Mouse (Mus musculus): ENCODE measurements at regions not wholly inside any gene's neighbourhood (a gene's known extent, or its start where the extent isn't known, plus 50 kb on each side); places are given as distances from the start of the nearest gene placed in this dataset.
A peak's percentile ranks its signal among the peaks of the same experiment; 100 is the strongest.

- Histone ChIP-seq H3K36me3 (ENCODE audit: control insufficient read depth, insufficient read depth, low read length) (no peaks in the 10 kb centered on the region), H3K4me1 (ENCODE audit: control insufficient read depth, insufficient read depth, low read length) (no peaks in the 10 kb centered on the region), H3K4me3 (ENCODE audit: low read depth, low read length) (no peak overlapping the region), H3K27ac (ENCODE audit: low read length) (no peak overlapping the region), H3K9me3 (replicated peaks; ENCODE audit: control insufficient read depth, low read length, poor library complexity, severe bottlenecking) (no peaks in the 10 kb centered on the region), H3K4me2 (ENCODE audit: low read length) (no peak overlapping the region), H3K27me3 (ENCODE audit: control insufficient read depth, insufficient read depth, low read depth, low read length) (no peaks in the 10 kb centered on the region), H3K9ac (ENCODE audit: low read depth, low read length) (no peak overlapping the region)
- WGBS: 23% methylated on average over 5 of the region's 5 CpGs
- no peak for ATAC-seq
These were observed 376.9 kb upstream of the Rgma start for GRCm38 (mm10) chr7:72998374-72998773.

GRCm38 (mm10) chr7:73019151-73019550, 356.2 kb upstream of the Rgma start:
- Histone ChIP-seq H3K36me3 (ENCODE audit: control insufficient read depth, insufficient read depth, low read length) (no peaks in the 10 kb centered on the region), H3K4me3 (ENCODE audit: low read depth, low read length) (no peak overlapping the region), H3K9ac (ENCODE audit: low read depth, low read length) (no peak overlapping the region), H3K27ac (ENCODE audit: low read length) (no peak overlapping the region), H3K4me2 (ENCODE audit: low read length) (no peak overlapping the region), H3K9me3 (replicated peaks; ENCODE audit: control insufficient read depth, low read length, poor library complexity, severe bottlenecking) (no peaks in the 10 kb centered on the region), H3K27me3 (ENCODE audit: control insufficient read depth, insufficient read depth, low read depth, low read length) (no peaks in the 10 kb centered on the region), H3K4me1 (ENCODE audit: control insufficient read depth, insufficient read depth, low read length) (peaks cover 3% of the 10 kb centered on the region; the same call in 1 of the 2 replicates)
- ATAC-seq: no peak
- 88% methylated on average over 3 of the region's 3 CpGs for WGBS

- 59% methylated on average over 1 of the region's 1 CpGs for WGBS
- no peak overlapping the region for H3K9ac ChIP-seq (ENCODE audit: low read depth, low read length)
- H3K4me1 ChIP-seq (ENCODE audit: control insufficient read depth, insufficient read depth, low read length): peaks cover 3% of the 10 kb centered on the region; the same call in 1 of the 2 replicates
- H3K27ac ChIP-seq (ENCODE audit: low read length): no peak overlapping the region
- H3K4me3 ChIP-seq (ENCODE audit: low read depth, low read length): no peak overlapping the region
- no peaks in the 10 kb centered on the region for H3K27me3 ChIP-seq (ENCODE audit: control insufficient read depth, insufficient read depth, low read depth, low read length)
- no peaks in the 10 kb centered on the region for H3K9me3 ChIP-seq (replicated peaks; ENCODE audit: control insufficient read depth, low read length, poor library complexity, severe bottlenecking)
- no peak overlapping the region for H3K4me2 ChIP-seq (ENCODE audit: low read length)
- H3K36me3 ChIP-seq (ENCODE audit: control insufficient read depth, insufficient read depth, low read length): no peaks in the 10 kb centered on the region
- no peak for ATAC-seq
These were observed 355.4 kb upstream of the Rgma start for GRCm38 (mm10) chr7:73019764-73020354.

DNA sequence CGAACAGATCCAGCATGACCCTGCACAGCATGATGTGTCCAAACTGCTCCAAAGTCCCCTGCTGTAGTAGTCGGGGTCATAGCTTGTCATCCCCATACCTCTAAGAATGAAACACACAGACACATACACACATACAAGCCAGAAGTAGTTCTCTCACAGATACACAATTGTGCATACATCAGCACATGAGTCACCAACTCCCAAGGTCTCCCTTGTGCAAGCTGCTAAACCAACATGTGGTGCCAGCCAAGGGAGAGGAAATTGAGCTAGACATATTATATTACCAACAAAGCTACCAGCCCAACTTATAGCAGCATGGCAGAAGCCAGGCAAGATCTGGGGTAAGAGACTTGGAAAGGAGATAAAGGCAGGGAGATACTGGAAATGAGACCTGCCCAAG, 353.5 kb upstream of the Rgma start:
- ATAC-seq: no peak
- H3K27me3 ChIP-seq (ENCODE audit: control insufficient read depth, insufficient read depth, low read depth, low read length): no peaks in the 10 kb centered on the region
- no peaks in the 10 kb centered on the region for H3K9me3 ChIP-seq (replicated peaks; ENCODE audit: control insufficient read depth, low read length, poor library complexity, severe bottlenecking)
- no peak overlapping the region for H3K4me2 ChIP-seq (ENCODE audit: low read length)
- H3K4me1 ChIP-seq (ENCODE audit: control insufficient read depth, insufficient read depth, low read length): peaks cover 3% of the 10 kb centered on the region; the same call in 1 of the 2 replicates
- no peak overlapping the region for H3K27ac ChIP-seq (ENCODE audit: low read length)
- WGBS: 73% methylated on average over 2 of the region's 2 CpGs
- H3K36me3 ChIP-seq (ENCODE audit: control insufficient read depth, insufficient read depth, low read length): no peaks in the 10 kb centered on the region
- H3K9ac ChIP-seq (ENCODE audit: low read depth, low read length): no peak overlapping the region
- no peak overlapping the region for H3K4me3 ChIP-seq (ENCODE audit: low read depth, low read length)

DNA sequence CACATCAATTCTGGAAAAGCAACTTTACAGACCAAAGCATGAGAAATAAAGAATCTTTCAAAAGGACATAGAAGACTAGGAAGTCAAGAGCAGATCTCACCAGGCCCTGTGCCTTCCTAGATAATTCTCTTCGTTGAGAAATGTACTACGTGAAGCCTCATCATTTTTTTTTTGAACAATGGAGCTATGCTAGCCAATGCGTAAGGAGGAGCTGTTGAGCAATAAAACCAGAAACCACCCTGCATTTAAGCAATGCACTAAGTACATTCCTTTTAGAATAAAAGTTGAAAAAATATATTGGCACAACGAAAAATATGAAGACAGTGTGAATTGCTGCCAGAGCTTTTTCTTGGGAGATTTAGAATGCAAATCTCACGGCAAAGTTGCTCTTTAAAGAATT, 349.7 kb upstream of the Rgma start:
- 73% methylated on average over 5 of the region's 5 CpGs for WGBS
- no peaks in the 10 kb centered on the region for H3K36me3 ChIP-seq (ENCODE audit: control insufficient read depth, insufficient read depth, low read length)
- H3K27ac ChIP-seq (ENCODE audit: low read length): no peak overlapping the region
- ATAC-seq: no peak
- H3K27me3 ChIP-seq (ENCODE audit: control insufficient read depth, insufficient read depth, low read depth, low read length): no peaks in the 10 kb centered on the region
- H3K4me2 ChIP-seq (ENCODE audit: low read length): no peak overlapping the region
- H3K9me3 ChIP-seq (replicated peaks; ENCODE audit: control insufficient read depth, low read length, poor library complexity, severe bottlenecking): no peaks in the 10 kb centered on the region
- no peaks in the 10 kb centered on the region for H3K4me1 ChIP-seq (ENCODE audit: control insufficient read depth, insufficient read depth, low read length)
- H3K4me3 ChIP-seq (ENCODE audit: low read depth, low read length): no peak overlapping the region
- H3K9ac ChIP-seq (ENCODE audit: low read depth, low read length): no peak overlapping the region

- no peak for ATAC-seq
- H3K9ac ChIP-seq (ENCODE audit: low read depth, low read length): no peak overlapping the region
- H3K9me3 ChIP-seq (replicated peaks; ENCODE audit: control insufficient read depth, low read length, poor library complexity, severe bottlenecking): no peaks in the 10 kb centered on the region
- H3K27me3 ChIP-seq (ENCODE audit: control insufficient read depth, insufficient read depth, low read depth, low read length): no peaks in the 10 kb centered on the region
- no peak overlapping the region for H3K4me3 ChIP-seq (ENCODE audit: low read depth, low read length)
- peaks cover 3% of the 10 kb centered on the region; the same call in 1 of the 2 replicates for H3K4me1 ChIP-seq (ENCODE audit: control insufficient read depth, insufficient read depth, low read length)
- H3K36me3 ChIP-seq (ENCODE audit: control insufficient read depth, insufficient read depth, low read length): no peaks in the 10 kb centered on the region
- 91% methylated on average over 6 of the region's 6 CpGs for WGBS
- no peak overlapping the region for H3K27ac ChIP-seq (ENCODE audit: low read length)
- no peak overlapping the region for H3K4me2 ChIP-seq (ENCODE audit: low read length)
These were observed 346.4 kb upstream of the Rgma start for GRCm38 (mm10) chr7:73028952-73029351.

DNA sequence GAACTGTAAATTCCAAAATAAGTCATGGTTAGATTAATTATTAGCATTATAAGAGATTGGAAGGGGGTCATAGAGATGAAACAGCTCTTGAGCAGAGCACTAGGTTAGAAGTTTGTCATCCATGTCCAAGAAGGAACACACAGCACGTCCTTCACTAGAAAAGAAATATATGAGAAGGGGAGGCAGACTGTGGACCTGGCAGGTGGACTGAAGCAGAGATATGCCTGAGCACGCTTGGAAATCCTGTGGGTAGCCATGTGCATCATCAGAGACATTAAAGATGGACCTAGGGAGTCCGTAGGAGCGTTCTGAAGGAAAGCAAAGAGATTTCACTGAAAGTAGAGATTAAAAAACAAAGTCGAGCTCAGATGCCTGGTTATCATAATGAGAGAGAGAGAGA, 343.9 kb upstream of the Rgma start:
- no peak for ATAC-seq
- H3K27ac ChIP-seq (ENCODE audit: low read length): no peak overlapping the region
- no peaks in the 10 kb centered on the region for H3K36me3 ChIP-seq (ENCODE audit: control insufficient read depth, insufficient read depth, low read length)
- no peaks in the 10 kb centered on the region for H3K27me3 ChIP-seq (ENCODE audit: control insufficient read depth, insufficient read depth, low read depth, low read length)
- H3K9ac ChIP-seq (ENCODE audit: low read depth, low read length): no peak overlapping the region
- no peak overlapping the region for H3K4me2 ChIP-seq (ENCODE audit: low read length)
- H3K9me3 ChIP-seq (replicated peaks; ENCODE audit: control insufficient read depth, low read length, poor library complexity, severe bottlenecking): no peaks in the 10 kb centered on the region
- WGBS: 89% methylated on average over 5 of the region's 5 CpGs
- H3K4me3 ChIP-seq (ENCODE audit: low read depth, low read length): no peak overlapping the region
- H3K4me1 ChIP-seq (ENCODE audit: control insufficient read depth, insufficient read depth, low read length): peaks cover 3% of the 10 kb centered on the region; the same call in 1 of the 2 replicates

- no peak overlapping the region for H3K9ac ChIP-seq (ENCODE audit: low read depth, low read length)
- H3K36me3 ChIP-seq (ENCODE audit: control insufficient read depth, insufficient read depth, low read length): no peaks in the 10 kb centered on the region
- ATAC-seq: peak; percentile 58
- H3K4me3 ChIP-seq (ENCODE audit: low read depth, low read length): no peak overlapping the region
- H3K4me1 ChIP-seq (ENCODE audit: control insufficient read depth, insufficient read depth, low read length): peaks cover 3% of the 10 kb centered on the region; the same call in 1 of the 2 replicates
- H3K27me3 ChIP-seq (ENCODE audit: control insufficient read depth, insufficient read depth, low read depth, low read length): no peaks in the 10 kb centered on the region
- no peak overlapping the region for H3K4me2 ChIP-seq (ENCODE audit: low read length)
- 68% methylated on average over 23 of the region's 23 CpGs for WGBS
- H3K9me3 ChIP-seq (replicated peaks; ENCODE audit: control insufficient read depth, low read length, poor library complexity, severe bottlenecking): no peaks in the 10 kb centered on the region
- no peak overlapping the region for H3K27ac ChIP-seq (ENCODE audit: low read length)
These were observed 342.9 kb upstream of the Rgma start for GRCm38 (mm10) chr7:73032316-73032980.

- Histone ChIP-seq H3K4me1 (ENCODE audit: control insufficient read depth, insufficient read depth, low read length) (peaks cover 3% of the 10 kb centered on the region; the same call in 1 of the 2 replicates), H3K9me3 (replicated peaks; ENCODE audit: control insufficient read depth, low read length, poor library complexity, severe bottlenecking) (no peaks in the 10 kb centered on the region), H3K4me3 (ENCODE audit: low read depth, low read length) (no peak overlapping the region), H3K4me2 (ENCODE audit: low read length) (no peak overlapping the region), H3K27me3 (ENCODE audit: control insufficient read depth, insufficient read depth, low read depth, low read length) (no peaks in the 10 kb centered on the region), H3K9ac (ENCODE audit: low read depth, low read length) (no peak overlapping the region), H3K27ac (ENCODE audit: low read length) (no peak overlapping the region), H3K36me3 (ENCODE audit: control insufficient read depth, insufficient read depth, low read length) (no peaks in the 10 kb centered on the region)
- no peak for ATAC-seq
- 73% methylated on average over 20 of the region's 20 CpGs for WGBS
These were observed 338.3 kb upstream of the Rgma start for GRCm38 (mm10) chr7:73036801-73037555.
